Mouse (Mus musculus) lung, postnatal 10 days (tissue): ENCODE measurements around the gene Plxdc2.
A peak's percentile ranks its signal among the peaks of the same experiment; 100 is the strongest.

Experiments
- DNase-seq: peaks from one replicate; pipeline ENCODE4 v3.0.0; 2021

The Plxdc2 gene

GRCm38 (mm10) chr2:16578153-16578552 is 222.0 kb downstream of the Plxdc2 start:
- DNase-seq: no peak

GRCm38 (mm10) chr2:16588546-16588945 is 232.4 kb downstream of the Plxdc2 start:
- DNase-seq: no peak

DNA sequence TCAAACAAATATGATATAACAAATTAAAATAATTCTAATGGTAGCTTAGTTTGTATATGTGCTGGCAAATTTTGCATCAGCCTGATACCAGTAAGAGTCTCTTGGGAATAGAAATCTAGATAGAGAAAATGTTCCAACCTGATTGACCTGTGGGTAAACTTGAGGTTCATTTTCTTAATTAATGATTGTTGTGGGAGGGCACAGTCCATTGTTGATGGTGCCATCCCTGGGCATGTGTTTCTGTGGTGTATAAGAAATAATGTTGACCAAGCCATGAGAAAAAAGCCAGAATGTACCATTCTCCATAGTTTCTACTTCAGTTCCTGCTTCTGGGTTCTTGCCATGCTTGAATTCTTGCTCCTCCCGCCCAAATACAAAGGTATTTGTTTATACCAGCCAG is 239.3 kb downstream of the Plxdc2 start:
- DNase-seq: no peak

DNA sequence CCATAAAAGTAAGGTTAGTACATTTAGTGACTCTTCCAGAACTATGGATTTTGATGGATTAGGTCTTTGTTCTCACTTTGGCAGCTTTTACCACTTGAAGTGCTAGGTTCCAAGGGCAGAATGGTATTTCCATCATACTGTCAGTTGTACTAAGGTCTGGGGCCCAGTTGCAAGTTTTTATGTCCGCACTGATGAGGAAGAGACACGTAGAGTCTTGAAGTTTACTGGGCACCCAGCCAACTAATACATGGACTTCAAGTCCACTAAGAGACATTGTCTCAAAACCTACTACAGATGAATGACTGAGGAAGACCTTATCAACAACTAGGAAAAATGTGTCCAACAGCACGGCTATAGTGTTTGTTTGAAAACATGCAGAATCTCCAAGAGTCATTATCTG is 242.1 kb downstream of the Plxdc2 start:
- DNase-seq: no peak

- DNase-seq: no peak
These were observed 248.2 kb downstream of the Plxdc2 start for GRCm38 (mm10) chr2:16604291-16604690.

GRCm38 (mm10) chr2:16607792-16608586 is 251.9 kb downstream of the Plxdc2 start:
- no peak for DNase-seq

GRCm38 (mm10) chr2:16642061-16642460 is 286.0 kb downstream of the Plxdc2 start:
- DNase-seq: no peak

DNA sequence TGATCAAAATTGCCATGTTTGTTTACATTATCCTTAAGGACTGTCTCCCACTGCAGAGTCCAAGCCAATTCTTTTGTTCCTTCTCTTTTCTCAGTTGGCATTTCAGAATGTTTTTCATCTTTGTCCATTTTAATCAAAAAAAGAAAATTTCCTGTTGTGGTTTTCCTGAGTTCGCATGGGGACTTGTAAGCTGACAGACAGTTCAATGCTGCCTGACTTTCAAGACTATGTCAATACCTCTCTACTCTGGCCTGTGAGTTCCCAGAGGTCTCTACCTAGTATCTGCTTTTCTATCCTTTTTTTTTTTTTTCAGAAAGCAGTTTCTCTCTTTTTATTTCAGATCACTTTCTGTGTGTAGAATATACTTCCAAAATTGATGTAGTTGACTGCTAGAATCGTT is 295.6 kb downstream of the Plxdc2 start:
- no peak for DNase-seq

DNA sequence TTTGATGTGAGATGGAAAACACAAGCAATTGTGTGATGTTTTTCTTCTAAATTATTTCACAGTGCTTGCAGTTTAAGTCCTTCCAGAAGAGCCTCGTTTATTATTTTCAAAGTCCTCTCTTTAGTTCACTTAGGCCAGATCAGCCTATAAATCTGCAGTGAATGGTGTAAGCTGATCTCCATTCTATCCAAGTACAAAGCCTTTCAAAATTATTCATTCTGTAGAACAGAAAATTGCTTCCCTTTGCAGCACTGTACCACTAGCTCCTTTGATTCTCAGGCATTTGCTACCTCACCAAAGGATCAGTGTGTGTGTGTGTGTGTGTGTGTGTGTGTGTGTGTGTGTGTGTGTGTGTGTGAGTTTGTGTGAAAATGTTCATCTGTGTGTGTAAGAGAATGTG is 308.4 kb downstream of the Plxdc2 start:
- DNase-seq: no peak

DNA sequence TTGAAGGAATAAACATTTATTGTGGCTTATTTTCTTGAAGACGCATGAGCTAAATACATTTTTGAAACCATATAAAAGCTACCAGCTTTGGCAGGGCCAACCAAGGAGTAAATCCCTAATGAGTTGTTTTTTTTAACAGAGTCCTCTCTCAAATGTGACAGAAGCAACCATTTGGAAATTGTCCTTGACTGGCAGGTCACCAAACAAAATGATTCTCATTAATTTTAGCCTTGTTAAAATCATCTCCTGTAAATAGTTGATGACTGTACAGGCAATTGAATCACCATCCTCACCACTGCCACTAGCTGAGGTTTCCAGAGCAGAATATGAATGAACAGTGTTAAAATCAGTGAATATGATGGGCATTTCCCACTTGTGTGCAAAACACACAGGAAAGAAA is 312.3 kb downstream of the Plxdc2 start:
- DNase-seq: no peak

DNA sequence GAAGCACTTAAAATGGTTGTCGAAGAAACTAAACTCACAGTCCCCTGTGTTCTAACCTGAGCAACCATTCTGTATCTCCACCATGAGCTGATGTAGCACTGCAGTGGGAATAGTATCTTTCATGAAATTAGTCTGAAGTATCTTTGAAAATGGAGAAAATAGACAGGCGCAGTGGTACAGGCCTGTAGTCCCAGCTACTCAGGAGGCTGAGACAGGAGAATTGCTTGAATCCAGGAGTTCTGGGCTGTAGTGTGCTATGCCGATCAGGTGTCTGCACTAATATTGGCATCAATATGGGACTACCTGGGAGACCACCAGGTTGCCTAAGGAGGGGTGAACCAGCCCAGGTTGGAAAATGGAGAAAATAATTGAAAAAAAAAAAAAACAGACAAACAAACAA is 326.8 kb downstream of the Plxdc2 start:
- DNase-seq: no peak

GRCm38 (mm10) chr2:16683739-16684138 is 327.6 kb downstream of the Plxdc2 start:
- DNase-seq: no peak

GRCm38 (mm10) chr2:16684529-16684928 is 328.4 kb downstream of the Plxdc2 start:
- DNase-seq: peak; percentile 30

DNA sequence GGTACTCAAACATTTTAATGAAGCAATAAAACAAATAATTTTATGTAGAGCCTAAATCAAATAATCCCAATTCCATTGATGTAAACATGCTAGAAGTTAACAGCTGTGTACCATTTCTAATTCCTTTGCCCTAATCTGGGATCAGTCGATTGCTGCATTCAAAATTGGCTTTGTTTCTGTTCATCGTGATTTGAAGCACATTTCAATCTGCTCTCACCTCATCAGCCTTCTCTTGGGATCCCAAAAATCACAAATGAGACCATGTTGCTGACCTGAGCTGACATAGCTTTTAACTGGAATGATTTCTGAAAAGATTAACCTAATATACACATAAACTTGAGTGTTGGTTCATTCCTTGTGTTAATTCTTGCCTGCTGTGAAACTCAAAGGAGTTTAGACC is 340.3 kb downstream of the Plxdc2 start:
- DNase-seq: peak; percentile 7

DNA sequence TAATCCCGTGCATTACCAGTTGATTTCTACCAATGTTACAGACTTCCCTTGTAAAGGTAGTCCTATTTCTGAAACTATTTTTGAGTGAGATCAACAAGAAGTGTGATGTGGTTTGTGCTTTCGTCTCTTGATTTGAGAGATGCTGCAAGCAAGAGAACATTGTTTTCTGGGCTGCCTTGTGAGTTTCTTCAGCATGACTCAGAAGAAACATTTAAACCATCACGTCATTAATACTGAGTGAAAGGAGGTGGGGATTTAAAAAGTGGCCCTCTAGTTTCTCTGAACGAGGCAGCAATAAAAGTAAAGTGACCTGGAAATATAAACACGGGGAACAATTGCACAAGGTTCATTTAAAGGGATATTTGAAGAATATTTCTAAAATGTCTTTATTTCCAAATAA is 341.1 kb downstream of the Plxdc2 start:
- no peak for DNase-seq

GRCm38 (mm10) chr2:16706227-16706626 is 350.1 kb downstream of the Plxdc2 start:
- no peak for DNase-seq

- no peak for DNase-seq
These were observed 353.8 kb downstream of the Plxdc2 start for GRCm38 (mm10) chr2:16709885-16710284.

DNA sequence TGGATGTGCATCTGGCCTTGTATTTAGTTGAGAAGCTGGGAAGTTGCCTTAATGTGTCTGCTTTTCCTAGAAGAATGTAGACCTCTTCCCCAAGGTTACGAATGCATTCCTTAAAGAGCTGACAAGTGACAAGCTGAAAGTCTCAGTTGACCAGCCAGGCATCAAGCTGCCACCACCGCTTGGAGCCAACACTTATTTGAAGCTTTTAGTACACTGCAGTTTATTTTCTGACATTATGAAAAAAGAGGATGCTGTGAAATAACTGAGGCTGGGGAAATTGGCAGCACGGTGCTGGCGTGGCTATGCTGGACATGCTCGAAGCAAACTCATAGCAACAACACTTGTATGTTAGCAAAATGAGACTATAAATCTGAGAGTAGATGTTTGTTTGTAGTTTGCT is 374.9 kb downstream of the Plxdc2 start:
- DNase-seq: peak; percentile 46

DNA sequence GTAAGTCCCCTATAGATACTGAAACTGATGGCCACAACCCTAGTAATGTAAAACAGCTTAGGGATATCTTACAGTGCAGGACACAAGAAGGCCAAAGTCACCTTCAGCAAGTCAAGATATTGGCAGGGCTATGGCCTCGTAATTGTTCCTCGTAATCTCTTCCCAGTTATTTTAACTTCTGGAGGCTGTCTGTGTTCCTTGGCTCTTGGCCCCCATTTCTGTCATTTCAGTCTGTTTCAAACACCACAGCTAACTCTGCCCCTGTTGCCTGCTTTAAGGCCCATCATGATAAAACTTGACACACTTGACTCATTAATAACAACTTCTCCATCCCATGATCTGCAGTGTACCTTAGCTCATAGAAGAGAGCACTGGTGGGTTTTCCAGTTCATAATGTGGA is 378.3 kb downstream of the Plxdc2 start:
- DNase-seq: no peak

DNA sequence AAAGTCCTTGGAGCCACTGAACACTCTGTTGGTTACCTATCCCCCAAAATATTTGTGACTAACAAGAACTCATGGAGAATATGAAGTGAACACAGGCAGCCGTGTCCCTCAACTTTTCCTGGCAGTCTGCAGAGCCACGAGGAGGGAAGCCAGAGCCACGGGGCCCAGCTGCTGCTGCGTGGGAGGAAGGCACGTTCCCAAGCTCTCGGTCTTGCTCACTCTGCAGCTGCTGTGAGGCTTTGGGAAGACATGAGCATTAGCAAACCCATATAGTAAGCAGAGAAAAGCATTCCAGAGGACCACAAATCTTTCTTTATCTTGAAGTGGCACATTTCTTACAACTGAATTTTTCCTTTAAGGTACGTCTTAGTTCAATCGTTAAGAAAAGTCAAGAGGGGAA is 382.1 kb downstream of the Plxdc2 start:
- DNase-seq: peak; percentile 73

DNA sequence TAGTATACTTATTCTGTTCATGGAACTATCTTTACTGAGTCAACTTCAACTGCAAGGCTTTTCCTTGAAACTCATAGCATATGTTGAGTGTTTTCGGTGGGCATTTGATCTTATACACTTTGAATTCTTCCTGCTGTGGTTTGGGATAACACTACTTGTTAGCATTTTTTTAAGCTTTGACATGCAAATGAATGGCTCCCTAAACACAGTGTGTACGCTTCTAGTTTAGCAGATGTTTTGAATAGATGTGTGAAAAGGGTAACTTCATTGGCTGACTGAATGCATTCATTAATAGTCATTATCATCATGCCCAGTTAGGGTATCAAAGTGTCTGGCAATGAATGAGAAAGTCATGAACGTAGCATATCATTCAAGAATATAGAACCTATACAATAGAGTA is 385.7 kb downstream of the Plxdc2 start:
- DNase-seq: no peak

- DNase-seq: no peak
These were observed 387.5 kb downstream of the Plxdc2 start for GRCm38 (mm10) chr2:16743568-16743967.

DNA sequence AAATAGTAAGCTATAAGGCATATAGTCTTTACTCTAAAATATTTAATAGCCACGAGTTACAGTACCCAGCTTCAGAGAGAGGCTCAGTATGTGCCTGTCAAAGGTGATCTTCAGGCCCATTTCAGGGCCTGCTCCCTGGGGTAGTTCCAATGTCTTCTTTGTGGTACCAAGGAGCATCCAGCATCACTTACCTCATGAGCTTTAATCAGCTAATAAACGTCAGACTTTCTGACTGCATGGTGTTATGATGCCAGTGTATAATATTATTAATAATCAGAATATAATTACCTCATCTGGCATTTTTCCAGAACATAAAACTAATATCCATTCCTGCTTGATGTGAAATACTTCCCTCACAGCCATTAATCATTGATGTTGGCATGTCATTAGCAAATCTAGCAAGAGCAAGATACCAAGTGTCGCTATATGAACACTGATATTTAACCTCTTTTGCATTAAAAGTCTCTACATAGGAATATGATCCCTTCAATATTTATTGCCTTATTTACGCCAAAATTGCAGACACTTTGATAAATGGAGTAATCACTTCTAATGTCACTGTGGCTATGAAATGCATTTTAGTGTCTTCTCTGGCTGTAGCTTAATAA is 393.3 kb downstream of the Plxdc2 start:
- DNase-seq: no peak

DNA sequence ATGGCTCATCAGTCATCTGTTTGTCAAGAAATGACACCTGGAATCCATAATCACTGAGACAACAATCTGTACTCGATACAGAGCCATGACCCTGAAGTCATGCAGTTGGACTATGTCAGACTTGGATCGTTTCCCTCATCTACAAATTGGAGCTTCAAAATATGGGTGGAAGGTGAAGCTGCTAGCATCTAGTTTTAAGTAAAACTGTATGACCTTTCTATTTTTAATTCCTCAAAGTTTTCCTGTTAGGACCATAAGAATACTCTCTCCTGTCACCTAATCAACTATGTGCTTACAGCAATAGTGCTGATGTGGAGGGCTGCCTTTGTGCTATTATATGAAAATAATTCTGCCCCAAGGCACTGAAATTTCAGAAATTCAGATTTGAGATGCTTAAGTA is 401.1 kb downstream of the Plxdc2 start:
- peak; percentile 15 for DNase-seq

GRCm38 (mm10) chr2:16759766-16760165 is 403.7 kb downstream of the Plxdc2 start:
- DNase-seq: no peak
